Mouse (Mus musculus) cerebellum, adult 2 months (tissue): ENCODE results near the gene Opn4. TPM values are rescaled to one million over a fixed set of nuclear protein-coding genes. Genes with fewer than 3 reads are reported as not detected.
A peak's percentile ranks its signal among the peaks of the same experiment; 100 is the strongest.

ENCODE experiments used
- DNase-seq, 2 experiments: peaks; one replicate each; pipeline ENCODE4 v3.0.0; 2021
- H3K27ac ChIP-seq: fragments of 200-500 bp; 2 replicates; pipeline ENCODE4 v1.5.1; 2012; ENCODE audit warnings: low read length, control low read depth, inconsistent platforms; ENCODE audit not compliant: insufficient read depth
- H3K27me3 ChIP-seq: fragments of 200-500 bp; 2 replicates; pipeline ENCODE4 v1.6.1; 2012; ENCODE audit warnings: inconsistent platforms, mild to moderate bottlenecking, low read length, moderate library complexity; ENCODE audit not compliant: control insufficient read depth, insufficient read depth
- H3K4me1 ChIP-seq: fragments of 200-500 bp; 2 replicates; pipeline ENCODE4 v1.6.1; 2011; ENCODE audit warnings: low read length; ENCODE audit not compliant: control insufficient read depth, insufficient read depth
- H3K4me3 ChIP-seq: fragments of 200-500 bp; replicated peaks from 2 replicates; pipeline ENCODE3; 2011; ENCODE audit warnings: mild to moderate bottlenecking, low read depth, low read length, control low read depth; ENCODE audit not compliant: insufficient read depth
- CTCF ChIP-seq: fragments of 200-500 bp; IDR thresholded peaks from 2 replicates; pipeline ENCODE4 v1.5.1; 2011; ENCODE audit warnings: low read depth, mild to moderate bottlenecking, control low read depth, low read length, moderate library complexity, borderline replicate concordance; ENCODE audit not compliant: insufficient read depth
- POLR2A ChIP-seq: fragments of 200-500 bp; IDR thresholded peaks from 2 replicates; pipeline ENCODE4 v1.6.1; 2011; ENCODE audit warnings: low read length, control low read depth, borderline replicate concordance; ENCODE audit not compliant: insufficient read depth
- WGBS: fragments of 180-500 bp; shearing (Covaris S2); methylation state at CpG from one replicate; pipeline ENCODE4 v1.1.7; 2018; 5-methylcytosine and 5-hydroxymethylcytosine counted together
- polyA plus RNA-seq: library from polyadenylated mRNA; depleted of rRNA; stranded (reverse); fragments of >200 nt; gene quantifications from 2 replicates; pipeline ENCODE4 v1.2.3, GENCODE M21; 2012; rRNA removed

Opn4 gene
- polyA plus RNA-seq, 1 experiment: 0.33 TPM

DNA sequence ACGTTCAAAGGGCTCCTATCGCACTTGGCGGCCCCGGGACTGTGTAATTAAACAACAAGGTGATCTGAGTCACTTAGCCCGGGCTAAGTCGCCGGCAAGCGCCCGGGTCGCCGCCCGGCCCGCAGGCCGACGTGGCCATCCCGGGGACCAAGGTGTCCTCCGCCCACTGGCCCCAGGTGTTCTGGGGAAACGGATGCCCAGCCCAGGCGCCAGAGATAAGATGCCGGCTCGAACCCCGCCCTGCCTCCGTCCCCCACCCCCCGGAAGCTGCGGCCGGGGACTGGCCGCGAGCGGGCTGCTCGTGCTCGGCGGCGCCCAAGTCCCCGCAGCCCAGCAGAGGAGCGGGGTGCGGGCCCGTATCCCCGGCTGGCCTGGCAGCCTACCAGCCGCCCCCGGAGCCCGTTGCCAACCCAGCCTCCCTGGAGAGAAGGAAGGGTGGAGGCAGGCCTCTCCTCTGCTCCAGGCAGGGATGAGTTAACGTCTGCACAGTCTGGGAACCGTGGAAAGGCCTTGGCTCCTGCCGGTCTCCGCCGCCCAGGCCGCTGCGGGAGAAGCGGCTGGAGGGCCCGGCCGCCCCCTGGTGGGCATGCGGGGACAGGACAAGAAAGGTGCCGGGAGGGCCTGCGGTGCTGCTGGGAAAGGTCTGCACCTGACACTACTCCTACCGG is 50.8 kb downstream of the Opn4 start:
- WGBS: 1% methylated on average over 55 of the region's 55 CpGs
- H3K27ac ChIP-seq: peak overlapping the region; percentile 88
- peak overlapping the region; percentile 79 for H3K4me3 ChIP-seq
- peak; percentile 67 for TF ChIP-seq CTCF
- no peak for TF ChIP-seq POLR2A
- H3K27me3 ChIP-seq: no peaks in the 10 kb centered on the region
- DNase-seq: peak; percentile 87 to 90
- H3K4me1 ChIP-seq: no peaks in the 10 kb centered on the region; the same call in 1 of the 2 replicates

DNA sequence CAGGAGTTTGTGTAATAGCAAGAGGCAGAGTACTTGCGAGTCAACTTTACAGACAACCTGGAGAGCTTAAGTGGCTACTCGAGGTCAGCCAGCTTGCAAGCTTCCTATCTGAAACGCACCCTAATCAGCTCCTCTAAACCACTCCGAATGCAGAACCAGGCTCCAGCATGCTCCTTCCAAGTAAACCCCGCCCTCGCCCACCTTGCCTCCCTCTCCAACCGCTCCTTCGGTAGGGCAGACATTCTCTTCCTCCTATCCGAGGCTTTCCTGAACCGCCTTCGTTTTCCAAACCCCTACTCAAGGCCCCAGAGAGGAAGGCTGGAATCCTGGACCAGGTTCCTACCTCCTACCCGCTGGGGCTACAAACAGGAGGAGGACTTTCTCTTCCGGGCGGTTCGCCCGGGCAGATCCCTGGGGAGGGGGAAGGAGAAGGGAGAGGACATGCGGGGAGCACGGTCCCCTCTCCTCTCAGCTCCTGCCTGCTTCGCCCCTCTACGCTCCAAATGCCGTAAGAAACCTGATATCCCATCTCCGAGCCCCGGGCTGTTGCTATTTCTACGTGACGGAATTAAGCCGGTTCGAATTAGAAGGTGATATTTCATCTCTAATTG is 51.4 kb downstream of the Opn4 start:
- no peaks in the 10 kb centered on the region for H3K27me3 ChIP-seq
- peak overlapping the region; percentile 88 for H3K27ac ChIP-seq
- WGBS: under 1% methylated on average over 27 of the region's 27 CpGs
- no peak for TF ChIP-seq CTCF
- peak; percentile 50; the same call in 1 of the 2 replicates for TF ChIP-seq POLR2A
- peak; percentile 60 to 74 for DNase-seq
- H3K4me3 ChIP-seq: peak overlapping the region; percentile 79
- no peaks in the 10 kb centered on the region; the same call in 1 of the 2 replicates for H3K4me1 ChIP-seq

DNA sequence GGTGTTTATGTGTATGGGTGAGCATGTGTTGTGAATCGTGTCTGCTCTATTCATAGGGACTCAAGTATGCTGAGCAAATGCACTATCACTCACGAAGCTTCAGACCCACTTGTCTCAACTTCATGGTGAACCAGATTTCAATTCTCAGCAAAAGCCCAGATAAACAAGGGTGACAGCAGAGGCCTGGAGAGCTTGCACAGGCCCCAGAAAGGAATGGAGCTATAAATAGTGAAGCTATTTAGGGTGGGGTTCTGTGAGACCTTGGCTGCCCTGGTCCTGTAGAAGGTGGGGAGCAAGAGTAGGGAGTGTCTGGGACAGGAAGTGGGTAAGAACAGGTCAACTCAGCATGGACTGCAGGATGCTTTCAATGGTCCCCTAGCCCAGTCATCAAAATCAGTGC is 55.4 kb downstream of the Opn4 start:
- no peak for TF ChIP-seq CTCF
- TF ChIP-seq POLR2A: no peak
- 86% methylated on average over 2 of the region's 2 CpGs for WGBS

DNA sequence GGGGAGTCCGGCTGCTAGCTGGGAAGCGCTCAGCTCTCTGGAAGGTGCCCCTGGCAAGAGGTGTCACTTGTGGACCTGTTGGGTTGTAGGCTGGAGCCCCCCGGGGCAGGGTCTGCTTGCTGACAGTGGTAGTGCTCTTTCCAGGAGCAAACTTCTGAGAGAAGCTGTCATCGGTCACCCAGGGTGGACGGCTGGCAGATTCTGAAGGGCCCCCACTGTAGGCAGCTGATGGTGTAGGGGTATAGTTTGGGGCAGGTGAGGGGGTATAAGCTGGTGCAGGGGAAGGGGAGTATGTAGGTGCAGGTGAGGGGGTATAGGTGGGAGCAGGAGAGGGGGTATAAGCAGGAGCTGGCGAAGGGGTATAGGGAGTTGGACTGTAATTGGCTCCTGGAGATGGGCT is 55.9 kb downstream of the Opn4 start:
- Histone ChIP-seq H3K27me3 (no peaks in the 10 kb centered on the region), H3K4me3 (no peak overlapping the region), H3K4me1 (no peaks in the 10 kb centered on the region), H3K27ac (no peak overlapping the region)
- TF ChIP-seq POLR2A (no peak), CTCF (no peak)
- no peak for DNase-seq
- WGBS: 83% methylated on average over 6 of the region's 6 CpGs

More for the DNA sequence above, 55.4 kb downstream of the Opn4 start:
- Histone ChIP-seq H3K4me1 (no peaks in the 10 kb centered on the region), H3K4me3 (no peak overlapping the region), H3K27me3 (no peaks in the 10 kb centered on the region), H3K27ac (no peak overlapping the region)
- no peak for DNase-seq

DNA sequence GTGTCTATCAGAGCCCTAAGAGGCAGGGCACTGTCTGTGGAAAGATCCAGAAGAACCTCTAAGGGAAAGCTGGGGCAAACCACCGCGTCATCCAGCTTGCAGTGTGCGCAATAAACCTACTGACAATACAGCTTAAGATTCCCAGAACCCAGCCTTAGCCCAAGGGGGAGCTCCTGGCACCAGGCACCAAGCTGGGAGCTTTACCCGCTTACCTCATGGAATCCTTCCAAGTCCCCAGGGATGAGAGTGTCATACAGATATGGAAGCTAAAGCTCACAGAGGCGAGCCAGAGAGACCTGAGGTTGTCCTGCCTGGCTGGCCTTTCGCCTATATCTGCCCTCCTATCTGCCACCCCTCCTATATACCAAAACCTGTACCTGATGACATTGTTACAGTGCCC is 56.3 kb downstream of the Opn4 start:
- no peaks in the 10 kb centered on the region for H3K4me1 ChIP-seq
- H3K27me3 ChIP-seq: no peaks in the 10 kb centered on the region
- H3K4me3 ChIP-seq: no peak overlapping the region
- DNase-seq: no peak
- TF ChIP-seq CTCF (no peak), POLR2A (no peak)
- no peak overlapping the region for H3K27ac ChIP-seq
- 73% methylated on average over 6 of the region's 6 CpGs for WGBS

DNA sequence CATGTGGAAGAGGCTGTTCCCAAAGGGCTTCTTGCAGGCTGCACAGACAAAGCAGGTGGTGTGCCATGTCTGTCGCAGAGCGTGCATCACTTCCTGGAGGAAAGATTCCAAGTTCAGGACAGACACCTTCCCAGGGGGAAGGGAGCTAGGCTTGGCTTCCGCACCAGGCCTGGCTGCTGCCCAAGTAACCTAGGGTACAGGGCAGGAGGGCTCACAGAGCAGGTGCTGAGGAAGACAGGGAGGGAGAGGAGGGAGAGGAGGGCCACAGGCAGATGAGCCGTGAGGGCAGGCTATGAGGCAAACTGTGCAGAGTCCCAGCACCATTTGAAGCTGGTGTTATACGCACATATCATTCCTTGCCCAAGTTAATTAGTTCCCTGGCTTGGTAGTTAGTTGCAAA is 58.0 kb downstream of the Opn4 start:
- Histone ChIP-seq H3K4me1 (no peaks in the 10 kb centered on the region), H3K27me3 (no peaks in the 10 kb centered on the region), H3K27ac (no peak overlapping the region), H3K4me3 (no peak overlapping the region)
- TF ChIP-seq CTCF: no peak
- TF ChIP-seq POLR2A: no peak
- no peak for DNase-seq
- WGBS: 32% methylated on average over 5 of the region's 5 CpGs

DNA sequence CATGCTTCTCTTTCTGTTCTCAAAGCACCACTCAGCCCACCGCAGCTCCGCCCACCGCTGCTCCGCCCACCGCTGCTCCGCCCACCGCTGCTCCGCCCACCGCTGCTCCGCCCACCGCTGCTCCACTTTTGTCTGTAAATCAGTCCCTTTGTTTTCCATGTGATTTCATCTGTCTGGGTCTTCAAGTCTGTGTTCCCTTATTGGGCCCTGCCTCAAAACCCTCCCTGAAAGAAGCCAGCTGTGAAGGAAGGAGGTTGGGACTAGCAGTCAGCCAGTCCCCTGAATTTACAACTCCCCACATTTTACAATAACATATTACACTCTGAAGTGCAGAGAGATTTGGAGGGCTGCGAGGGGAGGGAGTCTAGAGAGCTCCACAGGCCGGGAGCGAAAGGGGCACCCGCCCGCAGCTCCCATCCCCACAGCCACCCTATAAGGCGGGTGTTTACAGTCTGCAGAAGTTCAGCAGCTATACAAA is 59.2 kb downstream of the Opn4 start:
- 49% methylated on average over 17 of the region's 17 CpGs for WGBS
- no peak for DNase-seq
- no peak for TF ChIP-seq POLR2A
- TF ChIP-seq CTCF: no peak

More for the DNA sequence above, 59.2 kb downstream of the Opn4 start:
- Histone ChIP-seq H3K27me3 (no peaks in the 10 kb centered on the region), H3K4me3 (no peak overlapping the region), H3K27ac (no peak overlapping the region), H3K4me1 (no peaks in the 10 kb centered on the region)

Other genes with a start within 250 kb of the Opn4 start
- gene Fam25c, start 244.7 kb downstream of the Opn4 start, polyA plus RNA-seq: not detected in 2 replicates
- 132 and 163 TPM in 2 replicates for gene Sncg, start 225.4 kb downstream of the Opn4 start, polyA plus RNA-seq
- 2.4 and 3.6 TPM in 2 replicates for gene Mmrn2, start 224.7 kb downstream of the Opn4 start, polyA plus RNA-seq
- gene Bmpr1a, start 96.8 kb downstream of the Opn4 start, polyA plus RNA-seq: 23.3 and 24.3 TPM in 2 replicates
- gene 9230112D13Rik, start 77.3 kb downstream of the Opn4 start, polyA plus RNA-seq: not detected in 2 replicates
- gene Ldb3, start 11.5 kb downstream of the Opn4 start, polyA plus RNA-seq: 7.0 TPM in 2 replicates
- gene Wapl, start 73.8 kb upstream of the Opn4 start, polyA plus RNA-seq: 21.4 and 22.4 TPM in 2 replicates
- 13.0 and 13.3 TPM in 2 replicates for gene Grid1, start 220.0 kb upstream of the Opn4 start, polyA plus RNA-seq